Mouse (Mus musculus): Measurements from ENCODE around the gene Oprm1.

Oprm1 gene

GRCm38 (mm10) chr10:7047288-7047918, 289.1 kb downstream of the Oprm1 start:
- no peak for DNase-seq (ENCODE audit: low spot score)

GRCm38 (mm10) chr10:7047919-7048291, 289.6 kb downstream of the Oprm1 start:
- DNase-seq (ENCODE audit: low spot score) = no peak

GRCm38 (mm10) chr10:7049901-7050300, 291.6 kb downstream of the Oprm1 start:
- DNase-seq (ENCODE audit: low spot score) = no peak

GRCm38 (mm10) chr10:7052315-7053017, 294.2 kb downstream of the Oprm1 start, which contains the start of gene Ipcef1:
Ipcef1 (minus strand) TSS chr10:7052478.
- peak; percentile 35 for DNase-seq (ENCODE audit: low spot score)

- DNase-seq (ENCODE audit: low spot score) = no peak
Observed at GRCm38 (mm10) chr10:7054560-7055205, 296.4 kb downstream of the Oprm1 start.

- DNase-seq (ENCODE audit: low spot score) = no peak
Observed at GRCm38 (mm10) chr10:7057546-7057945, 299.2 kb downstream of the Oprm1 start.

GRCm38 (mm10) chr10:7060326-7060725, 302.0 kb downstream of the Oprm1 start:
- no peak for DNase-seq (ENCODE audit: low spot score)

- DNase-seq (ENCODE audit: low spot score) = no peak
Observed at GRCm38 (mm10) chr10:7062993-7063392, 304.7 kb downstream of the Oprm1 start.

GRCm38 (mm10) chr10:7063752-7064457, 305.6 kb downstream of the Oprm1 start:
- DNase-seq (ENCODE audit: low spot score) = no peak

GRCm38 (mm10) chr10:7068608-7069007, 310.3 kb downstream of the Oprm1 start:
- DNase-seq (ENCODE audit: low spot score) = peak; percentile 6

- DNase-seq (ENCODE audit: low spot score) = no peak
Observed at GRCm38 (mm10) chr10:7069090-7069489, 310.8 kb downstream of the Oprm1 start.

- DNase-seq (ENCODE audit: low spot score) = no peak
Observed at GRCm38 (mm10) chr10:7070100-7070835, 312.0 kb downstream of the Oprm1 start.

GRCm38 (mm10) chr10:7070924-7071323, 312.6 kb downstream of the Oprm1 start:
- DNase-seq (ENCODE audit: low spot score) = no peak

- no peak for DNase-seq (ENCODE audit: low spot score)
Observed at GRCm38 (mm10) chr10:7074231-7074630, 315.9 kb downstream of the Oprm1 start.

GRCm38 (mm10) chr10:7075661-7076060, 317.4 kb downstream of the Oprm1 start:
- no peak for DNase-seq (ENCODE audit: low spot score)

- DNase-seq (ENCODE audit: low spot score) = peak; percentile 81
Observed at GRCm38 (mm10) chr10:7076201-7076600, 317.9 kb downstream of the Oprm1 start.

- no peak for DNase-seq (ENCODE audit: low spot score)
Observed at GRCm38 (mm10) chr10:7076662-7077211, 318.4 kb downstream of the Oprm1 start.

- no peak for DNase-seq (ENCODE audit: low spot score)
Observed at GRCm38 (mm10) chr10:7077389-7077808, 319.1 kb downstream of the Oprm1 start.

GRCm38 (mm10) chr10:7077971-7078370, 319.7 kb downstream of the Oprm1 start:
- no peak for DNase-seq (ENCODE audit: low spot score)
